Mouse (Mus musculus) urinary bladder, adult 2 months (tissue): ENCODE measurements around the gene Cux1. TPM values are rescaled to one million over a fixed set of nuclear protein-coding genes. Genes with fewer than 3 reads are reported as not detected.

Source experiments
- DNase-seq: peaks from one replicate; pipeline ENCODE4 v3.0.0; 2022; ENCODE audit warnings: low spot score
- polyA plus RNA-seq: library from polyadenylated mRNA; depleted of rRNA; stranded (reverse); fragments of >200 nt; gene quantifications from 2 replicates; pipeline ENCODE4 v1.2.3, GENCODE M21; 2012

The Cux1 gene
- polyA plus RNA-seq, 1 experiment = 36.8 TPM

DNA sequence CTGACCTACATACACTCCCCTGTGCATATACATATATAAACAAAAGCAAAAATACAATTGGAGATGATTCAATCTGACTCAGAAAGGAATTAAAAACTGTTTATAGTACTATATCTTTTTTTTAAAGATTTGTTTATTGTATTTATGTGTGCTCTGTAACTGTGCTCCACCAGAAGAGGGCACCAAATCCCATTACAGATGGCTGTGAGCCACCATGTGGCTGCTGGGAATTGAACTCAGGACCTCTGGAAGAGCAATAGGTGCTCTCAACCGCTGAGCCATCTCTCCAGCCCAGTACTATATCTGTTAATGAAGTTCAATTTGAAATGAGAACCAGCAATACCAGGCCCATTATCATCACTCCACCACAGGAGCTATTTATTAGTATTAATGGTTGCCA is 187.9 kb downstream of the Cux1 start:
- DNase-seq = no peak

DNA sequence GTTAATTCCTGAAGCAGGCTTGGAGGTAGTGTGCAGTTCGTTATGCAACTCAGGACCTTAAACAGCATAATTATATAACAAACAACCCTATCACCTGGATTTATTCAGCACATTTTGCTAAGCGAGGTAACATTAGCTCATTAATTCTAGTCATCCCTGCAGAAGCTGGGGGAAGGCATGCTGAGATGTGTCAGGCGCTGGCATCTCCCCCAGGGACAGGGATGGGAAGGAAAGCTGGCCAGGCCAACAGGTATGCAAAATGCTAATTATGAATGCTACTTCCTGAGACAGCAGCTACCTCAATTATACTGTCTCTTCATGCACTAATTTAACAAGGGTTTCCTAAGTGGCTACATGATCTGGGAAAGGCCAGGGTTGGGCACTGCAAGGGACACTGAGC is 190.2 kb downstream of the Cux1 start:
- DNase-seq = no peak

- DNase-seq = no peak
Observed at GRCm38 (mm10) chr5:136375350-136375749, 191.9 kb downstream of the Cux1 start.

DNA sequence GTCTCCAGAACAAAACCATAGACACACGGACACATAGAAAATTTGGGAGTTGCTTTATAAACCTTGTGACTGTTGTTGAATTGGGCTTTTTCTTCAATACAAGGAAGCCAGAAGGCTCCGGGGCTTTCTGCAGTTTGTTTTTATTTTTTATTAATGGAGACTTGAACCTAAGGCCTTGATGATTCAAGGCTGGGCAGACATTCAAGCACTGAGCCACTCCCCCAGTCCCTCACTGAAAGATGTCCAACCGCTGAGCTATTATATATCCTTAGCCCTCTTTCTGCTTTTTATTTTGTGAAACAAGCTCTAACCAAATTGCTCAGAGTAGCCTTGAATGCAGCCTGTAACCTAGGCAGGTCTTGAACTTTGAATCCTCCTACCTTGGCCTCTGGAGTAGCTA is 195.0 kb downstream of the Cux1 start:
- DNase-seq = no peak

GRCm38 (mm10) chr5:136363421-136363820 is 203.9 kb downstream of the Cux1 start:
- no peak for DNase-seq

DNA sequence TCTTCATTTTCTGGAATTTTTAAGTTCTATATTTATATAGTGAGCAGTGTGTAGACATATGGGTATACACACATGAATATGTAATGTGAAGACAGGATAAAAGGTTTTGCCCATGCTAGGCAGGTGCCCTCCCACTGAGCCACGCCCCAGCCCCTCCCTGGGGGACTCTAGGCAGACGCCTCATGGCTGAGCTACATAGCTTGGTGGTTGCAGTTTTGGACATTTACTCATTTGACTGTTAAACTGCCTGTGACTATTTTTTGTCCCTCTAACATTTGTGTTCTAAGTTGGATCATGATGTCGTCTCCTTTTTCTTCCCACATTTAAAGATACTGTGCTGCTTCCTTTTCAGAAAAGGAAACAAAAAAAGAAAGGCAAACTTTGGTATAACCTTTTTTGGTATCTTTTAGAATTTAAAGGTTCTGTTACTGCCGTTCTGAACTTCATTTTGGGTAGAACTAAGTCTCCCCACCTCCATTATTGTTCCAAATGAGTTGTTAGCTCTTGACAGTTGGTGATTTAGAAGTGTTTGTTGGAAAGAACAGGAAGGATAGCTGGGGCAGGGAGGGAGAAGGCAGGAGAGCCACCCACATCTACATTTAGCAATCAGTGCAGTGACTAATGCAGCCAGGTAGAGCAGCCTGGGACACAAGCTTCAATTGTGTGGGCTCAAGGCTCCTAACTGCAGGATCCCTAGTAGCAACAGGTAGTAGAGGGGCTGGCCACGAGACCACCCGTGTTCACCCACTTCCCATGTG is 204.6 kb downstream of the Cux1 start:
- DNase-seq = no peak

DNA sequence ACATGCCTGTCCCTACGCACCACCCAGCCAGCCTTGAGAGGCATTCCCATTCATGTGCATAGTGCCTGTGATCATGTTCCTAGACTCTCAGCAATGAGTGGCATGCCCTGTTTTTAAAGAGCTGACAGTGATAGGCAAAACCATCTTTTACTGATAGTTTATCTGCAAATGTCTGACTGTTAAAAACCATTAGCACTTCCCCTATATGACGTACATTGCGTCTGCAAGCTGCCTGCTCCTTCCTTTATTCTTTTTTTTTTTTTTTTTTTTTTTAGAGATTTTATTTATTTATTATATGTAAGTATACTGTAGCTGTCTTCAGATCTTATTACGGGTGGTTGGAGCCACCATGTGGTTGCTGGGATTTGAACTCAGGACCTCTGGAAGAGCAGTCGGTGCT is 205.3 kb downstream of the Cux1 start:
- no peak for DNase-seq

- DNase-seq = no peak
Observed at GRCm38 (mm10) chr5:136357227-136357626, 210.1 kb downstream of the Cux1 start.

DNA sequence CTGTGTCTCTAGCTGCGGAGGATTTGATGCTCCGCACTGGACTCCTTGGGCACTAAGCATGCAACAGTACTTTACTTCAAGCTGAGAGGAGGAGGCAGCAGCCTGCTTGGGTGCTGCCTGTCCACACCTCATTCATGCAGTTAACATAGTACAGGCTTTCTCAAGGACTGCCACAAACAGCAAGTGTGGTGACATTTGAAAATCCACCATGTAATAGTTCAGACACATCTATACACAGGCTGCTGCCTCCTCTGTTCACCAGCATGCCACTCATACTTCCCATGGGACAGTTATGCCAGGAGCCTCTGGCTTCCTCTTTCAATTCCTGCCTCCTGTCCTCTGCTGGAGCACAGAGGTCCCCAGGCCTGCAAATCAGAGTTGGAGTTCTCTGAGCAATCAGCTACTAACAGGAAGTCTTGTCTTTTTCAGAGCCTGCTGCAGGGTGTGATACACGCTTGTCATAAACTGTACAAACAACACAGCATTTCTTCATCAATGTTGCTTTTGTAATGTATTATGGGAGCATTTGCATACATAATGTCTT is 211.6 kb downstream of the Cux1 start:
- DNase-seq = no peak

GRCm38 (mm10) chr5:136354729-136355128 is 212.6 kb downstream of the Cux1 start:
- DNase-seq = no peak

GRCm38 (mm10) chr5:136353114-136353513 is 214.2 kb downstream of the Cux1 start:
- DNase-seq = no peak

GRCm38 (mm10) chr5:136343156-136343890 is 224.0 kb downstream of the Cux1 start:
- no peak for DNase-seq

GRCm38 (mm10) chr5:136336798-136337527 is 230.3 kb downstream of the Cux1 start:
- DNase-seq = no peak

DNA sequence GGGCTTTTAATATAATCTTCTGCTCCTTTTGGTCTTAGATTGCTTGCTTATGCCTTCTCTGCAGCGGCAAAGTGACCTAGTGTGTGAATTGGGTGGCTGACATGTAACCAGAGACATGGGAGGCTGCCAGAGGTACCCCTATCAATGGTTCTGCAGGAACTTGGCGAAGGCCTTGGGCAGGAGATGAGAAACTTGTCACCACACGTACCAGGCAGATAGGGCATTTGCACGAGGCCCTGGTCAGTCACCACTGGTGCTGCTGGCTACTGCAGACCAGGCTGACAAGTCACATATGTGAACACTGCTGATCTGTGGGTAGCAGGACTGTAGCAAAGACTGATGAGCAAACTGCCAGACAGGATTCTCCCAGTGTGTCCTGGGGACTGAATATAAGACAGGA is 231.6 kb downstream of the Cux1 start:
- no peak for DNase-seq

DNA sequence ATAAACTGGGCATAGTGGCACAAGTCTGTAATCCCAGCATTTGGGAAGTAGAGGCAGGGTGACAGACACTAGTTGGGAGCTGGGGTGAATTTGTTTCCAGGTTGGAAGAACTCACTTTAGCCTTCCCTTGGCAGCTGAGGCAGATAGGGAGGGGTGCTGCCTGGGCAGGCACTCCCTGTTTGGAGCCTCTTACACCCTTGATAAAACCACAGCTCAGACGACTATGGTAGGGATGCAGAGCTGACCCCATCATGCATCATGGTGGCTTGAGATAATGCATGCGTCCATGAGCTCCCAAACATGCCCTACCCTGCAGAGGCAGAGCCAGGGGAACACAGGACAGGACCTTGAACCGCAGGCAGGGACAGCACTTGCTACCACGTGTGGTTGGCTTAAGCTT is 232.5 kb downstream of the Cux1 start:
- DNase-seq = no peak

DNA sequence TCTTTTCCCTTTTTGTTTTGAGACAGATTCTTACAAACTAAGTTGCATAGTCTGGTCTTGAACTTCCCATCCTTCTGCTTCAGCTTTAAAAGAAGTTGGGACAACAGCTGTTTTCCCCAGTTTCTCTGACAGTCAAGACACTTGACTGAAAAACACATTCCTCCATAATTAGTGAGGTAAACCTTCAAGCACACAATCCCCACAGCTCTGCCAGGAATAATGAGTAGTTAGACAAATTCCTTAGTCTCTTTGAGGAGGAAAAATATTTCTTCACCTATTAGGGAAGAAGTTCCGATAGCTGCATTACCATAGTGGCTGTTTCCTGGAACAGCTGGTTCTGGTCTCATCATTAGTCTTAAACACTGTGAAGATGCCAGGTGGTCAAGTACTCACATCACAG is 233.2 kb downstream of the Cux1 start:
- DNase-seq = no peak

GRCm38 (mm10) chr5:136332786-136333462 is 234.4 kb downstream of the Cux1 start:
- no peak for DNase-seq

GRCm38 (mm10) chr5:136327736-136328135 is 239.6 kb downstream of the Cux1 start:
- no peak for DNase-seq

GRCm38 (mm10) chr5:136326626-136327025 is 240.7 kb downstream of the Cux1 start:
- DNase-seq = no peak

DNA sequence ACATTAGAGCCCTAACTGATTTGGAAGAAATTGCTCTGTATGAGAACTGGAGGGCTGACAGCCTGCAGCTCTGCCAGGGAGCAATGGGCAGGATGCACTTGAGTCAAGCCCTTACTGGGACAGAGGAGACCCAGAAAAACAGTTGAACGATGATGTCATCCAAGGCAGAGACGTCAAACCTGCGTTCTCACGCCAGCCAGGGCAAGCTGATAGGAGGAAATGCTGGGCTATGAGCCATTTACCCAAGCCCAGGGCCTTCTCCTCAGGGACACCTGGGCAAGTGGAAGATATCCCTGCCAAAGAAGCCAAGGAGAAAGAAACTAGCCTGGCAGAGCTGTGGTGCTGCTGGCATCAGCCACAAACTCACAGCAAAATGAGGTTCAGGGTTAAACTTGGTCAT is 242.8 kb downstream of the Cux1 start:
- DNase-seq = no peak

DNA sequence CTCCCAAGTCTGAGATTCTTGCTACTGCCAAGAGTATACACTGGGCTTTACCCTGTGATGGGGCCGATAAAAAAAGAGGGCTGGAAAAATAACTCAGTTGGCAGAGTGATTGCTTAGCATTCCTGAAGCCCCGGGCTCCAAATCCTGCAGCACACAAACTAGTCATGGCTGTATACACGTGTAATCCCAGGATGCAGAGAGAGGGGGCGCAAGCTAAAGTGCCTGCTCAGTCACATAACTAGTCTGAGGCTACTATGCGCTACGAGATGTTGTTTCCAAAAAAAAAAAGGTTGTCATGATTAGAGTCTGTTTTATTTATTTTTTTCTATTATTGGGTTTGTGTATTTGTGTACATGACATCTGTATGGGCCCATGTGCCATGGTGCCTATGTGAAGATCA is 245.9 kb downstream of the Cux1 start:
- DNase-seq = no peak

DNA sequence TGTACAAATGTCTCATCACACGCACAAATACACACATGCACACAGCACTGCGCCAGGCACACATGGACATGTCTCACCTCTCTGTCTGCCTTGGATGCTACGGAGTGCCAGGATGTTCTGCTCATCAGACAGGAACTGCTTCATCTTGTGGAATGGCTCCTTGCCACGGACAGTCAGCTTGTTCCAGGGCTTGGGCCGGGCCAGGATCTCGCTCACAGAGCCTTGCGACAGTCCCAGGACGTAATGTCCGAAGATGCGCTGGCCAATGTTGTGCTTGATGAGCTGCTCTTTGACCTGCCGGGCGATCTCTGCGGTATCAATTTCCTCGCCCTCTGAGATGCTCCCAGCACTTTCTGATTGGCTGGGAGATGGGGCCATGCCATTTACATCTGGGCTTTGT is 254.7 kb downstream of the Cux1 start:
- DNase-seq = no peak
